Comparison of ENCODE assay signal across 8 mouse cellular contexts in genomic region chr4:43982053-43982732, GRCm38 (mm10). TPM values are rescaled to one million over a fixed set of nuclear protein-coding genes. Genes with fewer than 3 reads are reported as not detected.
DNase-seq lines count a peak whose midpoint lies in the region; ATAC-seq lines count a peak whose summit lies in the region.

No protein-coding gene starts in this region.

- DNase-seq in T-cell, adult 2 months (ENCODE audit: low spot score): peak; percentile 94
- DNase-seq in cerebellum, postnatal 25 days: peak; percentile 91 to 95
- DNase-seq in frontal cortex, postnatal 25 days (ENCODE audit: low spot score in 2 of 2): peak; percentile 94
- DNase-seq in hindbrain, embryonic 14.5 days (ENCODE audit: low spot score): peak; percentile 95
- DNase-seq in layer of hippocampus, postnatal 25 days (ENCODE audit: extremely low spot score in 1 of 2, low spot score in 1 of 2): peak; percentile 89 to 98
- DNase-seq in lung, postnatal 14 days: peak; percentile 98
- DNase-seq in retina, adult 2 months (ENCODE audit: low read depth, low spot score): peak; percentile 63
- DNase-seq in thymus, postnatal 25 days: peak; percentile 96

- no peaks in the 10 kb centered on the region for H3K27me3 ChIP-seq in hindbrain, embryonic 14.5 days (ENCODE audit: control insufficient read depth, insufficient read depth, low read length)

- H3K9me3 ChIP-seq in hindbrain, embryonic 14.5 days (ENCODE audit: control insufficient read depth, low read length): no peaks in the 10 kb centered on the region

- H3K27ac ChIP-seq in hindbrain, embryonic 14.5 days: no peak overlapping the region

- peak overlapping the region; percentile 70 for H3K4me2 ChIP-seq in hindbrain, embryonic 14.5 days (replicated peaks)

- peaks cover 4% of the 10 kb centered on the region for H3K4me1 ChIP-seq in hindbrain, embryonic 14.5 days (replicated peaks; ENCODE audit: control insufficient read depth, insufficient read depth, low read length)

- H3K4me3 ChIP-seq in hindbrain, embryonic 14.5 days (replicated peaks; ENCODE audit: low read length): peak overlapping the region; percentile 25

- 3% methylated on average over 24 of the region's 24 CpGs for WGBS in hindbrain, embryonic 14.5 days

- peak overlapping the region; percentile 70 for H3K9ac ChIP-seq in hindbrain, embryonic 14.5 days

- peak; percentile 92 for ATAC-seq in hindbrain, embryonic 14.5 days (ENCODE audit: low FRiP score)

- 0 out of 2 replicates have a peak, but pooled peaks cover 4% of the 10 kb centered on the region for H3K36me3 ChIP-seq in hindbrain, embryonic 14.5 days (replicated peaks; ENCODE audit: control insufficient read depth, insufficient read depth)

RNA-seq across cellular contexts. Expression of gene Ccin, which starts 1.1 kb away (rescaled TPM):
- 0.09 TPM in 1 of 2 replicates, not detected in the other for polyA plus RNA-seq in hindbrain, embryonic 14.5 days (2014; fragmentation: Nextera tagmentation; extraction: Ambion mirVana)
- not detected for total RNA-seq in layer of hippocampus, postnatal 25 days (2021)

RNA-seq across cellular contexts. Expression of gene Clta, which starts 22.1 kb away (rescaled TPM):
- 348 and 365 TPM in 2 replicates for polyA plus RNA-seq in hindbrain, embryonic 14.5 days (2014; fragmentation: Nextera tagmentation; extraction: Ambion mirVana)
- total RNA-seq in layer of hippocampus, postnatal 25 days (2021): 100 to 1,000 TPM; 273 to 308 TPM

RNA-seq across cellular contexts. Expression of gene Glipr2, which starts 25.0 kb away (rescaled TPM):
- 41.4 and 43.3 TPM in 2 replicates for polyA plus RNA-seq in hindbrain, embryonic 14.5 days (2014; fragmentation: Nextera tagmentation; extraction: Ambion mirVana)
- 1 to 10 TPM; 2.2 to 3.1 TPM for total RNA-seq in layer of hippocampus, postnatal 25 days (2021)
